Mouse (Mus musculus) retina, embryonic 14.5 days (tissue): ENCODE results near the gene Slc26a10.
A peak's percentile ranks its signal among the peaks of the same experiment; 100 is the strongest.
"Not testable (repeated sequence)": the region's sequence is repeated elsewhere in the genome, so short reads cannot be mapped to it uniquely, and the experiment has no call there.

Experiments
- DNase-seq: peaks from one replicate; pipeline ENCODE4 v3.0.0-alpha.2; 2015; ENCODE audit warnings: low spot score

The Slc26a10 gene

GRCm38 (mm10) chr10:127162771-127163261 is 17.6 kb downstream of the Slc26a10 start:
- not testable (repeated sequence) for DNase-seq

DNA sequence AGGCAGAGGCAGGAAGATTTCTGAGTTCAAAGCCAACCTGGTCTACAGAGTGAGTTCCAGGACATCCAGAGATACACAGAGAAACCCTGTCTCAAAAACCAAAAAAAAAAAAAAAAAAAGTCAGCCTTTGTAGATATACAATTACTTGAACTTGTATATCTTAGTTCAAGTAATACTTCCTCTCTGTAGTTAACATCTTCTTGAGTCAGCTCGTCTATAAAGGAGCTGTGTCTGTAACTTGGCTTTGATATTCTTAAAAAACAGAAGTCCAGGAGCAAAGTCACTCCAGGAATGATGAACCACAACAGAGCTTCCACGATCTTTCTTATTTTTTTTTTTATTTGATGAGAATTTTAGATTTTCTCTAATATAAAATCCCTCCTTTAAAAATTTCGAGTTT is 19.7 kb downstream of the Slc26a10 start:
- DNase-seq = no peak

DNA sequence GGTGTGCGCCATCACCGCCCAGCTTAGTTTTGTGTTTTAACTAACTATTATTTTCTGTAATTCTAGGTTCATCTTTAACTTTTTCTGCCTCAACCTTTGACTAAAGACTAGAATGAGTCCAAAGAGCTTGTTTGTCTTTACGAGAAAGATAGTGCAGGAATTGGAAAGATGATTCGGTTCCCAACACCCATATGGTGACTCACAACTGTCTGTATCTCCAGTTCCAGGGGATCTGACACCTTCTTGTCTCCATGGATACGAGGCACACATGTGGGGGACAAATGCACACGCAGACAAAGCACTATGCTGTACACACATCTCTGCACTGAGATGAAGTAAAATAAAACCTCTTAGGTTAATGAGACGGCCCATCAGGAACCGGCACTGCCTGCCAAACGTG is 20.4 kb downstream of the Slc26a10 start:
- DNase-seq = no peak

DNA sequence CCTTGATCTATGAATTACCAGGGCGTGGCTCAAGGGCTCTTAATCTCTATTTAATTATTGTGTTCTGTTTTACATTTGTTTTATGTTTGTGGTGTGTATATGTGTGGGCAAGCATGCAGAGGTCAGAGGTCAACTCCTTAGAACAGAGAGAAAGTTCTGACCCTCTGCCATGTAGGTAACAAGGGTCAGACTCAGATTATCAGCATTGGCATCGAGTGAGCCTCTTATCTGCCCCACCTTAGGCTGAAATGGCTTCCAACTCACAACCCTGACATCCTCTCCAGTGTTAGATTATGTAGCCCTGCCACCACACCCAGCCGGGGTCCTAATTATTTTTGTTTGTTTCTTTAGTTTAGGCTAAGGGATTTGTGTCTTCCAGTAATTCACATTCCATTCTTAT is 22.0 kb downstream of the Slc26a10 start:
- DNase-seq = no peak

GRCm38 (mm10) chr10:127156511-127156910 is 23.9 kb downstream of the Slc26a10 start:
- no peak for DNase-seq

DNA sequence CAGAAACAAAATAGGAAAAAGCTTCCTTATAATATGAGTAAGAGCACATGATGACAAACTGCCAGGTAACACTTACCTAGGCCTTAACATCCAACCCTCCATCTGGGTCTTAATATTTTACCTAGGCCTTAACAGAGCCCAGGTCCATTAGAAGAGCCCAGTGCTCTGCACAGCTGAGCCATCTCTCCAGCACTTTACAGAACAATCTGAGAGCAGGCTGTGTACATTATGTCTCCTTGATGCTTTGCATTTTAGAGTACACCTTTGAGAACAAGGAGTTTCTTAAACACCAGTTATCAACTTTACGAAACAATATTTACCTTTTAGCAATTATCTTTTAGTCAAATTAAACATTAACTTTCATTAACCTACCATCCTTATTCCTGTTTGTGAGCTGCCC is 24.4 kb downstream of the Slc26a10 start:
- no peak for DNase-seq

- DNase-seq = no peak
Observed at GRCm38 (mm10) chr10:127154652-127155051, 25.8 kb downstream of the Slc26a10 start.

DNA sequence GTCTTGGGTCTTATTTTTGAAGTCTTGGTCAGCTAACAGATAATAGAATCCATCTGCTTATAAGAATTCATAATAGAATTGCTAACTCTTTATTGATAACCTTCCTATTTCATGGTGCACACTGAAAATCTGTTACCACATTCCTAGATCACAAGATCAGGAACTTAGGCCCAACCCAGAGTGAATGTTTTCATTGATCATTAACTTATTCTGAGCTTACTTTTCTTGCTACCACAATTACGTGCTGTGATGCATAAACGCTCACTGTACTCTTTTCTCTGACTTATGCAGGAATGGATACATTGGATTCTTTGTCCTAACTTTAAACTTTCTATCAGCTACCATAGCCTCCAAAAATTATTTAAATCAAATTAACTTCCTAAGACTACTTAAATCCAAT is 26.2 kb downstream of the Slc26a10 start:
- no peak for DNase-seq

GRCm38 (mm10) chr10:127153323-127153722 is 27.1 kb downstream of the Slc26a10 start:
- no peak for DNase-seq

DNA sequence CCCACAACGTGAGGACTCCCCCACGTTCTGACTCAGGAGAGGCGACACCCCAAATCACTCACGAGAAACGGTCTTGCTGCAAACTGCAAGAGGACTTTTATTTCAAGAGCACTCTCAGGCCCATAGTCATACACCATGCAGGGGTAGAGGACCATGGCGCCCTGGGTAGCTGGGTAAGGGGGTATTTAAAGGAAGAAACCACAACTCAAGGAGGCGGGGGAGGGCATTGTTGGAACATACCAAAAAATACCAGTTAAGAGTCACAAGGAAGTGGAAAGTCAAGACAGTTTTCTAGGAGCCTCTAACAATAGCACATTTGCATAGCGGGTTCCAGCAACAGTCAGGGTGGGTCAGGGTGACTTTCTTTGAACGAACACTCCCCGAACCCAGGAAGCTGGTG is 27.9 kb downstream of the Slc26a10 start:
- DNase-seq = not testable (repeated sequence)

DNA sequence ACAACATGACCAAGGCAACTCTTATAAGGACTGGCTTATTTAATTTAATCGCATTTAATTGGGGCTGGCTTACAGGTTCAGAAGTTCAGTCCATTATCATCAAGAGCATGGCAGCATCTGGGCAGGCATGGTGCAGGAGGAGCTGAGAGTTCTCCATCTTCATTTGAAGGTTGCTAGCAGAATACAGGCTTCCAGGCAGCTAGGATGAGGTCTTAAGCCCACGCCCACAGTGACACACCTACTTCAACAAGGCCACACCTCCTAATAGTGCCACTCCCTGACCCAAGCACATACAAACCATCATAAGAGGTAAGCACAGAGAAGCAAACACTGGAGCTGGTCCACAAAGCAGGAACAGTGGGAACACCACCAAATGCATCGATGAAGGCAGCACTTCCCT is 29.2 kb downstream of the Slc26a10 start:
- DNase-seq = not testable (repeated sequence)

GRCm38 (mm10) chr10:127150471-127150872 is 30.0 kb downstream of the Slc26a10 start:
- DNase-seq = no peak

- DNase-seq = no peak
Observed at GRCm38 (mm10) chr10:127147135-127147534, 33.3 kb downstream of the Slc26a10 start.

- DNase-seq = no peak
Observed at GRCm38 (mm10) chr10:127145303-127145702, 35.1 kb downstream of the Slc26a10 start.

DNA sequence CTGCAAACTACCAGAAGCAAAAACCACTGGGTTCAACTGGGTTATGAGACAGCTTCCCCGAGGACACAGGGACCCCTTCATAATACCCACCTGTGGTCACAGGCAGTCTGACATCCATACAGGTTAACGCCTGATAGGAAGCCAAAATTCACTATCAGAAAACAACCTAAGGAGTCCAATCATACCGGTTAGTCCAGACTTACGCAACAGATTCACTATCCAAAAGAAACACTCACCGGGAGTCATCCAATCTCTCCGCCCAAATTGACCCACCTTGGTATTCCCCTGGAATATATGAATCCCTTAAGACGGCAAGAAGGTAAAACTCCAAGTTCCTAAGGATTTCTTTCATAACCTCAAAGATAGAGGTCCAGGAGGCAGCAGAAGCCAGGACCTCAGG is 35.9 kb downstream of the Slc26a10 start:
- no peak for DNase-seq

DNA sequence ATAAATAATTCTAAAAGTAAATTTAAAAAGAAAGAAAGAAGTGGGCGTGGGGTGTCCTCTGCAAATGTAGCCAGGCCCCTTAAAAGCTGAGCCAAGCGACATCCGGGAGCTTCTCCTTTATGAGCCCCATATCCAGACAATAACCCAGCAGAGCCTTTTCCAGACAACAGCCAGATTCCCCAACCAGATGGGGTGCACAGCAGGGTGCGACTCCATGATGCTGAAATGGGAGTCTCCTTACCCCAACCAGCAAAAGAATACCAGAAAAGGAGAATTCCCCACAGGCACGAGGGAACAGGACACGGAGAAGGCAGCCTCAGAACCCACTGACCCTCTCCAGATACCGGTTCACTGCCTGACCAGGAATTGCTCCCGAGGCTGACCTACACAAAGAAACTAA is 37.2 kb downstream of the Slc26a10 start:
- DNase-seq = no peak

- no peak for DNase-seq
Observed at GRCm38 (mm10) chr10:127141500-127141899, 38.9 kb downstream of the Slc26a10 start.

GRCm38 (mm10) chr10:127140971-127141370 is 39.5 kb downstream of the Slc26a10 start:
- DNase-seq = no peak

DNA sequence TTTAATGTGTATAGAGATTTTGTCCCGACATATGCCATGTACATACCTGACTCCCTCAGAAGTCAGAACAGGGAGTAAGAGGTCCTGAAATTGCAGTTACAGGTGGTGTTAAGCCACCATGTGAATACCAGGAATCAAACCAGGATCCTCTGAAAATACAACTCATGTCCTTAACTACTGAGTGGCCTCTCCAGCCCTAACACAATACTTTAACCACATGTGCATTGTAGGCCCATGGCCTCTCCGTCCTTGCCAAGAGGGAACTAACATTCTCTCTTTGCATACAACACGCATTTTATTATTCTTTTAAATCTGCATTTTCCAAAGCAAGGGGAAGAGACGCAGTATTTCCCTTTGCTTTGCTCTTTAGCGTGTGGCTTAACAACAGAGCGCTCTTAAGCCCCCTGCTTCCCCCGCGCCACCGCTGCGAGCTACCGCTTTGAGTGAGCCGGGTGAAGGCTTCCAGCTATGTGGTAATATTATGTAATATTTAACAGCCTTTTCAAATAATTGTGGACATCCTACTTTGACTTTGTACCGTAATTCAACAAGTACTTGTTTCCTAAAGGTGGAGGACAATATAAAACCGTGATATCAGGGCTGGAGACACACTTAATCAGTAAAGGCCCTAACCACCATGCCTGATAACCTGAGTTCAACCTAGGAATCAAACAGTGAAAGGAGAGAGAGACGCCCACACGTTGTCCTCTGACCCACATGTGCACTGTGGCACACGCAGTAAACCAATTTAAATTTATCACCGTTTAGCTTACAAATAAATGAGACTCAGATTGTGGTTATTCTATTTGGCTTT is 41.9 kb downstream of the Slc26a10 start:
- no peak for DNase-seq

- no peak for DNase-seq
Observed at GRCm38 (mm10) chr10:127137896-127138295, 42.5 kb downstream of the Slc26a10 start.

GRCm38 (mm10) chr10:127136510-127136909 is 43.9 kb downstream of the Slc26a10 start:
- no peak for DNase-seq

DNA sequence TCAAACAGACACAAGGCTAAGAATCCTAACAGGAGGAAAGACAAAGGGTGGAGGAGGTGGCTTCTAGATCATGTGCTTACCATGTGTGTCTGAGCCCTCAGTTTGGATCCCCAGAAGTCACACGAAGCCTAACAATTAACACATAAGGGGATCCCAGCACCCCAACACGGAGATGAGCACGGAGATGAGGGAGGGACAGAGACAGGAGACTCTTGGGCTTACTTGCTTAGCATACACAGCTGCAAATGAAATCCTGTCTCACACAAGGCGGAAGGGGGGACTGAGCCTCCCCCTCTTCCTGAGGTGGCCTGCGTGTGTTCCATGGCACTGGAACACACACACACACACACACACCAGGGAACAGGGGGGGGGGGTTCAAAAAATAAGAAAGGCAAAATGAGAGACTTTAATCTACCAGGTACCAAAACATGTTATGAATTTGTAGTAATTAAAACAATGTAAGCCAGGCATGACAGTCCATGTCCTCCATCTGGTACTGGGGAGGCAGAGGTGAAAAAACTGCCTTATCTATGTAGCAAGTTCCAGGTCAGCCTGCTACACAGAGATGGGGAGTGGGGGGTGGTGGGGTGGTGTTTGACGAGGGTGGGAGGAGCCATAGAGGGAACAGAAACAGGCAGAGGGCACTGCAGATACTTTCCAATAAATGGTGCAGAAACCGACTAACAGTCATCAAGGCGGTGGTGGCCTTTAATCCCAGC is 45.2 kb downstream of the Slc26a10 start:
- no peak for DNase-seq

- peak; percentile 11 for DNase-seq
Observed at GRCm38 (mm10) chr10:127134394-127135035, 45.9 kb downstream of the Slc26a10 start.
